Comparison of ENCODE assay signal across 8 mouse cellular contexts in genomic region chr7:141562421-141562851, GRCm38 (mm10). TPM values are rescaled to one million over a fixed set of nuclear protein-coding genes. Genes with fewer than 3 reads are reported as not detected.
A peak's percentile ranks its signal among the peaks of the same experiment; 100 is the strongest.
DNase-seq lines count a peak whose midpoint lies in the region; ATAC-seq lines count a peak whose summit lies in the region.

No protein-coding gene starts in this region.

- peak overlapping the region; percentile 100 for H3K9ac ChIP-seq in intestine, embryonic 15.5 days
- H3K9ac ChIP-seq in midbrain, embryonic 16.5 days (ENCODE audit: low read depth, low read length): peak overlapping the region; percentile 100

- H3K36me3 ChIP-seq in intestine, embryonic 15.5 days: no peaks in the 10 kb centered on the region
- H3K36me3 ChIP-seq in midbrain, embryonic 16.5 days (ENCODE audit: control insufficient read depth, insufficient read depth, low read length): no peaks in the 10 kb centered on the region

- WGBS in intestine, embryonic 15.5 days: under 1% methylated on average over 32 of the region's 33 CpGs
- WGBS in midbrain, embryonic 16.5 days: 1% methylated on average over 23 of the region's 33 CpGs

- peak overlapping the region; percentile 96 for H3K4me3 ChIP-seq in intestine, embryonic 15.5 days (replicated peaks)
- H3K4me3 ChIP-seq in midbrain, embryonic 16.5 days (ENCODE audit: low read depth, low read length): peak overlapping the region; percentile 99

- H3K27ac ChIP-seq in intestine, embryonic 15.5 days: peak overlapping the region; percentile 88
- H3K27ac ChIP-seq in midbrain, embryonic 16.5 days (ENCODE audit: low read length): peak overlapping the region; percentile 88

- H3K27me3 ChIP-seq in intestine, embryonic 15.5 days (replicated peaks): no peaks in the 10 kb centered on the region
- H3K27me3 ChIP-seq in midbrain, embryonic 16.5 days (ENCODE audit: control insufficient read depth, insufficient read depth, low read depth, low read length): no peaks in the 10 kb centered on the region

- peaks cover 12% of the 10 kb centered on the region for H3K4me1 ChIP-seq in intestine, embryonic 15.5 days (replicated peaks)
- peaks cover 35% of the 10 kb centered on the region for H3K4me1 ChIP-seq in midbrain, embryonic 16.5 days (ENCODE audit: control insufficient read depth, insufficient read depth, low read length)

- H3K9me3 ChIP-seq in intestine, embryonic 15.5 days: no peaks in the 10 kb centered on the region
- no peaks in the 10 kb centered on the region for H3K9me3 ChIP-seq in midbrain, embryonic 16.5 days (replicated peaks; ENCODE audit: control insufficient read depth, low read length, poor library complexity, severe bottlenecking)

- peak overlapping the region; percentile 85 for H3K4me2 ChIP-seq in intestine, embryonic 15.5 days (replicated peaks)
- peak overlapping the region; percentile 92 for H3K4me2 ChIP-seq in midbrain, embryonic 16.5 days (ENCODE audit: low read length)

- DNase-seq in cerebellum, postnatal 36 days: peak; percentile 34 to 44
- DNase-seq in cerebellum, postnatal 25 days: no peak
- DNase-seq in thymus, postnatal 14 days: peak; percentile 68
- DNase-seq in thymus, postnatal 25 days: no peak
- DNase-seq in urinary bladder, postnatal 10 days (ENCODE audit: low spot score): no peak
- DNase-seq in cerebellum, postnatal 14 days: no peak

- ATAC-seq in intestine, embryonic 15.5 days: peak; percentile 65
- ATAC-seq in midbrain, embryonic 16.5 days: peak; percentile 53

RNA-seq across cellular contexts. Expression of gene Ap2a2, which starts 0.5 kb away (rescaled TPM):
- polyA plus RNA-seq in intestine, embryonic 15.5 days (2015; fragmentation: Nextera tagmentation; extraction: Ambion mirVana): 79.1 and 84.1 TPM in 2 replicates
- polyA plus RNA-seq in midbrain, embryonic 16.5 days (2015; fragmentation: Nextera tagmentation; extraction: Ambion mirVana): 132 and 137 TPM in 2 replicates

RNA-seq across cellular contexts. Expression of gene Chid1, which starts 22.8 kb away (rescaled TPM):
- 52.6 and 62.3 TPM in 2 replicates for polyA plus RNA-seq in intestine, embryonic 15.5 days (2015; fragmentation: Nextera tagmentation; extraction: Ambion mirVana)
- polyA plus RNA-seq in midbrain, embryonic 16.5 days (2015; fragmentation: Nextera tagmentation; extraction: Ambion mirVana): 40.3 and 52.8 TPM in 2 replicates

Comparison
In these comparisons a context has a peak if more than half of its experiments do, and no peak if none do; other contexts are left out.
1. DNase-seq: peak in cerebellum, postnatal 36 days (2 of 2) and thymus, postnatal 14 days (single experiment); none in cerebellum, postnatal 25 days (0 of 2), thymus, postnatal 25 days (single experiment), urinary bladder, postnatal 10 days (single experiment) and cerebellum, postnatal 14 days (0 of 2).